Mouse (Mus musculus) right cerebral cortex, postnatal 10 days (tissue): ENCODE measurements around the gene Ncapg.
"Not testable (repeated sequence)": the region's sequence is repeated elsewhere in the genome, so short reads cannot be mapped to it uniquely, and the experiment has no call there.

Source experiments
- DNase-seq, 2 experiments: peaks; one replicate each; pipeline ENCODE4 v3.0.0; 2021; ENCODE audit warnings: low spot score in 2 of 2

The Ncapg gene

GRCm38 (mm10) chr5:45669598-45670279 lies at the start of gene Ncapg:
TSS of gene Ncapg (plus strand) at chr5:45669919.
- peak; percentile 99 to 100 for DNase-seq

GRCm38 (mm10) chr5:45621511-45621910 lies 48.2 kb upstream of the Ncapg start:
- no peak for DNase-seq

DNA sequence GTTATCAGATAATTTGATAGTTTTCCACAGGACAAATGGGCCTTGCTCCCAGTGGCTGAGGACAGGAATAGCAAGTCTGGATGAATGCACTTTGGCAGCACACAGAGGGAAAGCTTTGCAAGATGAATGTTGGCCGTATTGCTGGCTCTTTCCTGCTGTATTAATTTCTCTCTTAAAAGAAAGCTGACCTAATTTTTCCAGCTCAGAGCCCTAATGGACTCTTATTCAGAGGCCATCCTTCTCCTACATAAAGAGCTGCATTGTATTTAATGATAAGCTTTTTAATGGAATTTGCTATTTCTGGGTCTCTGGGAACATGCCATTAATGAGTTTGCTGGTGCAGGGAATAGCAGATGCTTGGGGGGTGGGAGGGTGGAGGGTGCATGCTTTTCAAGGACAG lies 41.9 kb upstream of the Ncapg start:
- peak; percentile 26 to 38 for DNase-seq

GRCm38 (mm10) chr5:45629470-45629869 lies 40.2 kb upstream of the Ncapg start:
- DNase-seq, result no peak

DNA sequence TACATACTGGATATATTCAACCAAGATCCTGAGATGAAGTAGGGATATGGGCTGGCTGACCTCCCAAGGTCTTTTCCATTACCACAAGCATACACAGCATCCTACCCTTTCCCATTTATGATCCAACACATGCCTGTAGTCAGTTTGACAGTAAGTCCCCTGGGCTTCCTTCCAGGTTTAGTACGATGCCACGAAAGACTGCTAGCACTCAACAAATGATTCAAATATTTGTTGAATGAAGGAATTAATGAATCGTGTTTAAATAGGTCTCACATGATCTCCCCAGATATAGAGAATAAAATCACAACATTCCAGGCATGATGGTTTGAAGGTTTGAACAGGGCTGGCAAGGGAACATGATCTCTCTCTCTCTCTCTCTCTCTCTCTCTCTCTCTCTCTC lies 31.3 kb upstream of the Ncapg start:
- peak in 1 of 2 experiments; percentile 34 for DNase-seq

DNA sequence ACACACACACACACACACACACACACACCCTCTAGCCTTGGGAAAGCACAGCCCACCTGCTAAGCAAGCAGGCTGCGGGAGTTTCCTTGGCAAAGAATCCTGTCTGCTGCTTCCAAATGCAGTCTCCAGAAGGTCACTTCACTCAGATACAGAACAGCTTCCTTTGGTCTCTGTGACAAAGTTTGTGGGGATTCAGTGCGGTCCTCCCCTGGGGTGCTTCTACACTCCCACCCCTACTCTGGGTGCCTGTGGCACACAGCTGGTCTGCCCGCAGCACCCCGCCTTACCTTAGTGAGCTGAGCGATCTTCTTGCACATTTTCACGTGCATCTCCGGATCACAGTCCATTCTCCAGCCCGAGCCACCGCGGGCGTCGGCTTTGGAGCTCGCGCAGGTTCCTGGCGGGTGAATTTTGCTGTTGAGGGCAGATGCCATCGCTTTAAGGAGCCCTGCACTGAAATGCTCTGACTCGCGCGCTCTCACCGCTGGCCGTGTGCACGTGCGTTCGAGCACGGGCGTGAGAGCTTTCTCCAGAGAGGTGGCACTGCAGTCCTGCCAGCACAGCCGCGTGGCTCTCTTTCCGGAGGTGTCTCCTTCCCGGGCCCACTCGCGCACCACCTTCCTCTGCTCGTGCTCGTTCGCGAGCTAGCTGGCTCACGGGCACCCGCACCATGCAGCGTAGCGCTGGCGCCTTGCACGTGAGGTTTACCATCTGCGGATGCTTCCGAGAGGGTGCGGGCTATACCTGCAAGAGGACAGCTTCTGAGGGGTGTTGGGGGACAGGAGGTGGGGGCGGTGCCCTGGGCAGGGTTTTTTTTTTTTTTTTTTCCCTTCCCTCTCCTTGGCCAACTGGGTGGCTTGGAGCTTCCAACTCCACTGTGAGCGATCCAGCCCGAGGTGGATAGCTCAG lies 30.7 kb upstream of the Ncapg start, which contains the start of gene Fam184b:
Fam184b (minus strand) TSS at position 809 of the 909 bp plus-strand sequence.
- peak; percentile 90 to 91 for DNase-seq

- no peak for DNase-seq
These were observed 30.0 kb upstream of the Ncapg start for GRCm38 (mm10) chr5:45639715-45640092.

DNA sequence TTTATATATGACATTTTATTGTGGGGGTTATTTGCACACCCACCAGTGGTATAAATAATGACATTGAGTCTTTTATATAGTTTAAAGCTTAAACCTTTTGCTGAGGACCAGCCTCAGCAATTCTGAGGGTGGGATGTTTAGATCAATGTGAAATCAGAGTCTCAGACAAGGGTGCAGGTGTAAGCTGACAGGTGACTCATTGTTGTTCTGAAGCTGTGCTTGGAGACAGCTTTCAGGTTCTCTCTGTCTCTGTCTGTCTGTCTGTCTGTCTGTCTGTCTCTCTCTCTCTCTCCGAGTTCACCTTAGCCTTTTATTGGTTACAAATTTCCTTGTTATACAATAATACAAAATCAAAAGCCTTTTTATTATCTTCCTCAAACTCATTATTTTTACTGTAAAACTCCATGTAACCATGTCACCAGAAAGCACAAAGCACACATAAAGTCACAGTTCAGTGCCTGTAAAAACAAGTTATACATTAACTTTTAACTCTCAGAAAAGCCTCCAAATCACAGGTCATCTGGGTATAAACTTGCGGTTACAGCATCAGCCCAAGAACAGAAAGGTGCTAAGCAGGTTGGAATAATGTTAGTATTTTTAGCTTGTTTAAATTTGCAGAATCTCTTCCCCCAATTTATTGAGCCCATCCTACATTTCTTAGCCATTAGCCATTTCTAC lies 18.6 kb upstream of the Ncapg start:
- DNase-seq, result no peak

GRCm38 (mm10) chr5:45658406-45658805 lies 11.3 kb upstream of the Ncapg start:
- DNase-seq, result not testable (repeated sequence)

DNA sequence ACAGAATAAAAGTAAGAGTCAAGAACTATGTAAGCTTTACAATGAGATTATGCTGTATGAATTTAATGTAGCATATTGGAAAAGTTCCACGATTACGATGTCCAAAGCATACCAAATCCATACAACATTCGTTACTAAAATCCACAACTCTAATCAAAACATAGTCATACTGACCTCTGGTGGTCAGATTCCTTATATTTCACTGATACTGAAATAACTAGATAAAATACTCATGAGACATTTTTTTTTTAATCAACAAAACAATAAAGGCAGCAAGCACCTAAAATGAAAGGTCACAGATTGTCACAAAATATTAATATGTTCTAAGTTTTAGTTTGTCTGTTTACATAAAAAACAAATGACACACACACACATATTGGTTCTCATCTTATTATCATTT lies 1.4 kb upstream of the Ncapg start:
- DNase-seq, result no peak

DNA sequence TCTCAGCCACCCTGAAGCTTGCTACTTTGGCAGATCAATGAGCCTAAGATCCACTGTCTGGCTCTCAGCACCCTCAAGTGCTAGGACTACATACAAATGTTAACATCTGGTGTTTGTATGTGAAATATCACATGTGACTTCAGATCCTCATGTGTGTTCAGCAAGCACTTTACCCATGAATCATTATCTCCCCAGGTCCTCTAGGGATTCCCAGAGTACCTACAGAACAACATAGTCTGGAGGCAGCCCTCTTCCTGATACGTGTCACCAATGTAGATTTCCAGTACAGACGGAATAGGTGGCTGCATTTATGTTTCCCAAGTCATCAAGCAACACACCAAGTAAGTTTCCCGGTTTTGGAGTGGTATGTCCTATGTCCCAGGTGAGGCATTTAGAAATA lies 888 bp upstream of the Ncapg start:
- no peak for DNase-seq

DNA sequence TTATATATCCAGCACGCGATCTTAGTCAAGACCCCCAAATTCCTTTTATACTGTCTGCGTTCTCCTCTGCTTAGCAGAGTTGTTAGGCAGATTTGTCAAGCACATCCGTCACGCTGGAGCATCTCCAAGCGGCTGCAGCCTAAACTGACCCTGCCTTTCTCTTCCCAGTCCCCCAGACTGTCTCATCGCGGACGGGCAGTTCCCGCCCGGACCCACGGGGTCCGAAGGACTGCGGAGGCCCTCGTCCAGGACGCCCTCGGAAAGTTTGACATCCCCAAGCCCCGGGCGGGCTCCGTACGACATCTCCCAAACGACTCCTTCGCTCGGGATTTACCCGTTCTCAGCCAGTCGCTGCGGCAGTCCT lies 503 bp upstream of the Ncapg start:
- no peak for DNase-seq

GRCm38 (mm10) chr5:45670280-45670670 lies 556 bp downstream of the Ncapg start:
- no peak for DNase-seq

GRCm38 (mm10) chr5:45670894-45671494 lies 1.3 kb downstream of the Ncapg start:
- DNase-seq, result no peak

DNA sequence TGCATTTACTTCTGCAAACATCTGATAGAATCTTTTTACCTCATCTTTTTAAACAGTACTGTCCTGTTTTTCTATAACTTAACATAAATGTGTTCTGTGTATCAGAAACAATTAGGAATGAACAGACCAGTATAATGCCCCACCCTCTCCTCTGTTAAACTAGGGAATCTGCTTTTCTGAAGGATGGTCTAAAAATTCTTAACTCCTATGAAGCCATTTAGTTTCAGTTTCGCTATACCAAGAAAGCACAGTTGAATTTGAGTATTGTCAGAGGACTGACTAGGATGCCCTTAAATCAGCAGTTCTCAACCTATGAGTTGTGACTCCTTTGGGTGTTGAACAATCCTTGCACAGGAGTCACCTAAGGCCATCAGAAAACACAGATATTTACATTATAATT lies 5.3 kb downstream of the Ncapg start:
- DNase-seq, result no peak

GRCm38 (mm10) chr5:45677639-45678038 lies 7.9 kb downstream of the Ncapg start:
- DNase-seq, result no peak

- no peak for DNase-seq
These were observed 10.2 kb downstream of the Ncapg start for GRCm38 (mm10) chr5:45679955-45680354.

- DNase-seq, result no peak
These were observed 13.7 kb downstream of the Ncapg start for GRCm38 (mm10) chr5:45683388-45683787.

GRCm38 (mm10) chr5:45685243-45685642 lies 15.5 kb downstream of the Ncapg start:
- DNase-seq, result no peak

DNA sequence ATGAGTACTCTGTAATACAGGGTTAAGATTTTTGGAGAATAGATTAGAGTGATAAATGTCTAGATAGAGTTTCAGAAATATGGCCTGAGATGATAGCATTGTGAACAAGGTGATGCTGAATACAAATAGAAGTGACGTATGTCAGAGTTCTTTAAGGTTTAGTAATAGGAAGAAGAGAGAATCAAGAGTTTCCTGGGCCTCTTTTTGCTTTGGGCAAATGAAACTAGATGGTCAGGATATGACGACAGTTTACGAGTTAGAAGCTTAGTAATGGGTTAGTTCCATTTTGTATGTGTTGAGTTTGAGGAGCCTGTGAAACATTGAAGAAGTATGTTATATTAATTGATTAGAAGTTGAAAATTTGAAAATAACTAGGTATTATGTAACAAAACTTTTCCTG lies 16.5 kb downstream of the Ncapg start:
- DNase-seq, result no peak

DNA sequence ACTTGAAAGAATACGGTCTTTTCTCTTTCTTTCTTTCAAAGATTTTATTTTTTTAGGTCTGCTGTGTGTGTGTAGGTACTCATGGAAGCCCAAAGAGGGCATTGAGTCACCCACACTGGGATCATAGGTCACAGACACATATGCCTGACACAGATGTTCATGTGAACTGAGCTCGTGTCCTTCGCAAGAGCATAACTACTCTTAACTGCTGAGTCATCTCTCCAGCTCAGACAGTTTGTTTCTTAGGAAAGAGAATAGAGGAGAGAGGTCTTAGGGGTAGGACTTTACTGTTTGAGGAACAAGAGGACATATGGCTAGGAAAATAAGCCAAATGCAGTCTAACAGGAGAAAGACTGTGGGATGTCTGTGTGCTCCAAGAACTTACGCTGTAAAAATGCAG lies 19.4 kb downstream of the Ncapg start:
- DNase-seq, result no peak

DNA sequence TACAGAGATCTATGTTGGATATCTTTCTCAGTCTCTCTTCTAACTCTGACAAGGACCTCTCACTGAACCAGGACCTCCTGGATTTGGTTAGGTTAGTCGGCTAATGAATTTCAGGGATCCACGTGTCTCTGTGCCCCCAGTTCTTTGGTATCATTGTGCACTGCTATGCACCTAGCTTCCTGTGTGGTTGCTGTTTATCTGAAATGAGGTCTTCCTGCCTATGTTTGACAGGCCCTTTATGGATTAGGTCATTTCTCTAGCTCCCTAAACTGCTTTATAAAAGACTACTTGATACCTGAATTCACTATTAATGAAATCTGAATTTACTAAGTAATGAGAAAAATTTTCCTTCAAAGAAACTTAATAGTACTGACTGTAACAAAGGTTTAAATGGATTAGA lies 21.1 kb downstream of the Ncapg start:
- DNase-seq, result no peak
